Mouse (Mus musculus): ENCODE measurements at regions not wholly inside any gene's neighbourhood (a gene's known extent, or its start where the extent isn't known, plus 50 kb on each side); places are given as distances from the start of the nearest gene placed in this dataset.

- TF ChIP-seq CTCF (IDR thresholded peaks at IDR 0.05; ENCODE audit: borderline replicate concordance, control insufficient read depth, extremely low read depth, insufficient read depth, low read length, poor library complexity) (no peak), POLR2A (IDR thresholded peaks at IDR 0.05; ENCODE audit: control insufficient read depth, extremely low read depth, insufficient read depth, low read length, poor library complexity) (no peak)
These were observed 49.8 kb upstream of the Sipa1l2 start for GRCm38 (mm10) chr8:125619336-125619906.
